Mouse (Mus musculus) heart, postnatal 0 days (tissue): ENCODE measurements around the gene Oard1.

Experiments
- CTCF ChIP-seq: IDR thresholded peaks from 2 replicates; pipeline ENCODE4 v1.5.1; 2016; ENCODE audit warnings: antibody characterized with exemption, control low read depth, low read depth
- EP300 ChIP-seq: IDR thresholded peaks from 2 replicates; pipeline ENCODE4 v1.6.1; 2016; ENCODE audit warnings: antibody characterized with exemption, low read depth

DNA sequence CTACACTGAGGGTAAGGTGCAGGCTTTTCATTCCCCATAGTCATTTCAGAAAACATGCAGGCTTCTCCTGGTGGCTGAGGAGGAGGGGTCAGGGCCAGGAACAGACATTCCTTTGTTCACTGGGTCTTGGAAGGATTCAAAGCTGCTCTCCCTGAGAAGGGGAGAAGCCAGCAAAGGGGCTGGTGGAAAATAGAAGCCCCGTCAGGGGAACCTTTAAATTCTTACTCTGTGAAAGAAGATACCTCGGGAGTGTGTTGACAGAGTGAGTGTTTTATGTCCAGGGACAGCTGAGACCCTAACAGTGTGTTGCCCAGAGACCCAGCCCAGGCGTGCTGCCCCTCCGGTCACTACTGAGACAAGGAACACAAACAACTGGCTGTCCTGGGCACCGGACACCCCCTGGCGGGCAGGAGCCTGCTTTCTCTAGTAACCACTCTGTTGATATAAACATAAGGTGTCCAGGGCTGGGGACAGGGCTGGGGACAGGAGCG, 27.7 kb downstream of the Oard1 start:
- TF ChIP-seq CTCF (peak; percentile 58), EP300 (no peak)
